18 mouse cellular contexts compared by ENCODE assay signal in the genomic region with DNA sequence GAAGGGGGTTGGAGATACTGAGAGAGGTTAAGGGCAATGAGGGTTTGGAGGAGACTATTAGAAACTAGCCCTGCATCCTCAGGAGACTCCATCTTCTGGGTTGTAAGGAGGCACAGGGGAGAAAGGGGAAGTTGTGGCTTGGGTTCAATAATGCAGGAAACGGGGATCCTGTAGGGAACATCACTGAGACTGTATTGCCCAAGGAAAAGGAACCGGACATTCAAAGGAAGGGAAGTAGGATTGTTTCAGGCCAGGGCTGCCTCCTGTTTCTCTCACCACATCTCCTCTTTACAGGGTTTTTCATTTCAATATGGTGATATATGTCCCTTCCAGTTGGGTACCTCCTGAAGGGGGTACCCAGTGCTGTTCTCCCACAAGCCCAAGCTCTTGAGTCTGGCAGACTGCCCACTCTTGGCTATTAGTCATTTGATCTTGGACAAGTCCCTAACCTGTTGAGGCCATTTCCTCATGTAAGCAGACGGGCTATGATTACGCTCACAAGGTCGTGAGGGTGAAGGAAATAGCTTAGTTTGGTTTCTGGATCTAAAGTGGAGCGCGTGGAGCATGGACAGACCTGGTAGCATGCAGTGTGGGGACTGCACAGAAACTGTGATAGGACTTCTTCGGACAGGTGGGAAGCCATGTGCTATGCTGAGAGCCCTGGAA.
A peak's percentile ranks its signal among the peaks of the same experiment; 100 is the strongest.
DNase-seq lines count a peak whose midpoint lies in the region; ATAC-seq and TF ChIP-seq lines count a peak whose summit lies in the region.
"Had no signal": no experiment of that assay in that cellular context is flagged by ENCODE, and none has a peak within 500 bp of the region (broad histone marks: within the 10 kb centered on the region; RNA-seq: fewer than 3 reads in every experiment).

No protein-coding gene starts in this region.

- no peak for TF ChIP-seq CTCF in kidney, adult 2 months (conservative IDR thresholded peaks at IDR 0.05; ENCODE audit: insufficient read depth, insufficient read length, low read depth, low read length)
- TF ChIP-seq CTCF in MEL (IDR thresholded peaks at IDR 0.05 in 2 of 3, conservative IDR thresholded peaks at IDR 0.05 in 1 of 3; ENCODE audit: control insufficient read depth in 1 of 3, insufficient read depth in 1 of 3, low read depth in 2 of 3, low read length in 3 of 3, poor library complexity in 1 of 3, severe bottlenecking in 1 of 3), result no peak
- TF ChIP-seq CTCF in bone marrow macrophage, adult 2 months (IDR thresholded peaks at IDR 0.05; ENCODE audit: low read depth, low read length), result no peak

- no peak for TF ChIP-seq EP300 in MEL (IDR thresholded peaks at IDR 0.05; ENCODE audit: low read depth in 1 of 2, low read length in 2 of 2)

- H3K79me2 ChIP-seq in MEL (ENCODE audit: control insufficient read depth, insufficient read depth, low read length, poor library complexity), result no peaks in the 10 kb centered on the region

- peak; percentile 54 for DNase-seq in kidney, adult 2 months
- DNase-seq in MEL (ENCODE audit: low read depth, low spot score), result peak; percentile 4
- peak; percentile 58 to 63 for DNase-seq in kidney, postnatal 25 days
- DNase-seq in frontal cortex, postnatal 10 days (ENCODE audit: low spot score in 2 of 2), result no peak
- DNase-seq: cerebellum, adult 2 months; gastrocnemius, postnatal 10 days; lung, embryonic 14.5 days; thymus, adult 18-20 months had no signal

- WGBS in kidney, adult 2 months, result 46% methylated on average over 8 of the region's 8 CpGs
- 60% methylated on average over 8 of the region's 8 CpGs for WGBS in kidney, embryonic 16.5 days
- WGBS in forebrain, embryonic 12.5 days, result 92% methylated on average over 8 of the region's 8 CpGs

- no peak overlapping the region for H3K9ac ChIP-seq in kidney, embryonic 16.5 days (replicated peaks; ENCODE audit: low read length)
- no peak overlapping the region for H3K9ac ChIP-seq in MEL (ENCODE audit: control insufficient read depth, low read depth, low read length, poor library complexity, severe bottlenecking)
- H3K9ac ChIP-seq in forebrain, embryonic 12.5 days, result no peak overlapping the region
- H3K9ac ChIP-seq: heart, embryonic 12.5 days; hindbrain, embryonic 12.5 days; limb, embryonic 15.5 days; lung, embryonic 14.5 days had no signal

- no peak overlapping the region for H3K4me3 ChIP-seq in kidney, adult 2 months (ENCODE audit: insufficient read depth, low read depth, low read length)
- H3K4me3 ChIP-seq in kidney, embryonic 16.5 days (ENCODE audit: low read length), result no peak overlapping the region
- H3K4me3 ChIP-seq in MEL (ENCODE audit: control insufficient read depth in 1 of 2, insufficient read depth in 1 of 2, low read depth in 2 of 2, low read length in 2 of 2), result no peak overlapping the region
- H3K4me3 ChIP-seq in bone marrow macrophage, adult 2 months (ENCODE audit: insufficient read depth, low read length), result no peak overlapping the region
- H3K4me3 ChIP-seq in forebrain, embryonic 12.5 days (replicated peaks), result no peak overlapping the region
- H3K4me3 ChIP-seq: heart, embryonic 12.5 days; hindbrain, embryonic 12.5 days; left cerebral cortex, adult 2 months; limb, embryonic 15.5 days; myocyte had no signal

- TF ChIP-seq RAD21 in MEL (IDR thresholded peaks at IDR 0.05; ENCODE audit: low read depth, low read length), result no peak

- no peak overlapping the region; the same call in 1 of the 2 replicates for H3K27ac ChIP-seq in kidney, adult 2 months (ENCODE audit: insufficient read depth, low read depth, low read length)
- H3K27ac ChIP-seq in kidney, embryonic 16.5 days (ENCODE audit: low read length), result no peak overlapping the region
- H3K27ac ChIP-seq in MEL (ENCODE audit: control insufficient read depth, low read depth, low read length), result no peak overlapping the region
- H3K27ac ChIP-seq in bone marrow macrophage, adult 2 months (ENCODE audit: insufficient read depth, low read depth, low read length), result peak overlapping the region; percentile 41
- no peak overlapping the region for H3K27ac ChIP-seq in forebrain, embryonic 12.5 days
- H3K27ac ChIP-seq: hindbrain, embryonic 12.5 days; left cerebral cortex, adult 2 months; limb, embryonic 15.5 days had no signal

- no peak for ATAC-seq in kidney, embryonic 16.5 days (ENCODE audit: low FRiP score, low TSS enrichment)
- ATAC-seq in forebrain, embryonic 12.5 days (ENCODE audit: low FRiP score), result no peak
- ATAC-seq: forebrain, embryonic 16.5 days had no signal

- H3K4me2 ChIP-seq in kidney, embryonic 16.5 days (replicated peaks; ENCODE audit: low read depth, low read length), result no peak overlapping the region
- H3K4me2 ChIP-seq in forebrain, embryonic 12.5 days, result no peak overlapping the region
- H3K4me2 ChIP-seq: heart, embryonic 12.5 days; hindbrain, embryonic 12.5 days; limb, embryonic 15.5 days; lung, embryonic 14.5 days; midbrain, embryonic 11.5 days had no signal

- no peaks in the 10 kb centered on the region; the same call in 1 of the 2 replicates for H3K4me1 ChIP-seq in kidney, adult 2 months (ENCODE audit: control insufficient read depth, insufficient read depth, low read length)
- peaks cover 14% of the 10 kb centered on the region for H3K4me1 ChIP-seq in kidney, embryonic 16.5 days (ENCODE audit: insufficient read depth, low read length)
- H3K4me1 ChIP-seq in MEL (ENCODE audit: control insufficient read depth in 1 of 2, insufficient read depth in 2 of 2, low read length in 2 of 2), result no peaks in the 10 kb centered on the region; a peak in 1 of 4 replicates
- peaks cover 29% of the 10 kb centered on the region for H3K4me1 ChIP-seq in bone marrow macrophage, adult 2 months (ENCODE audit: control insufficient read depth, insufficient read depth, low read length)
- H3K4me1 ChIP-seq in forebrain, embryonic 12.5 days, result peaks cover 16% of the 10 kb centered on the region

- H3K27me3 ChIP-seq in kidney, adult 2 months (replicated peaks; ENCODE audit: control insufficient read depth, insufficient read depth, low read length), result no peaks in the 10 kb centered on the region
- no peaks in the 10 kb centered on the region for H3K27me3 ChIP-seq in kidney, embryonic 16.5 days (ENCODE audit: insufficient read depth, low read length)
- H3K27me3 ChIP-seq in MEL (ENCODE audit: control insufficient read depth in 1 of 2, insufficient read depth in 2 of 2, low read length in 2 of 2), result no peaks in the 10 kb centered on the region
- no peaks in the 10 kb centered on the region for H3K27me3 ChIP-seq in forebrain, embryonic 12.5 days
- H3K27me3 ChIP-seq: heart, embryonic 12.5 days; hindbrain, embryonic 12.5 days; limb, embryonic 15.5 days had no signal

- no peaks in the 10 kb centered on the region; the same call in none of the 2 replicates for H3K36me3 ChIP-seq in kidney, adult 2 months (ENCODE audit: control insufficient read depth, insufficient read depth, low read length)
- peaks cover 56% of the 10 kb centered on the region for H3K36me3 ChIP-seq in kidney, embryonic 16.5 days (ENCODE audit: insufficient read depth, low read length)
- H3K36me3 ChIP-seq in MEL (ENCODE audit: control insufficient read depth in 1 of 2, insufficient read depth in 2 of 2, low read length in 2 of 2), result no peaks in the 10 kb centered on the region
- H3K36me3 ChIP-seq in forebrain, embryonic 12.5 days (replicated peaks), result peaks cover 21% of the 10 kb centered on the region
- H3K36me3 ChIP-seq: hindbrain, embryonic 12.5 days had no signal

- TF ChIP-seq POLR2A in kidney, adult 2 months (IDR thresholded peaks at IDR 0.05; ENCODE audit: low read depth, low read length), result no peak
- no peak for TF ChIP-seq POLR2A in MEL (IDR thresholded peaks at IDR 0.05; ENCODE audit: control insufficient read depth in 1 of 2, insufficient read depth in 1 of 2, low read depth in 1 of 2, low read length in 2 of 2, poor library complexity in 1 of 2)
- no peak for TF ChIP-seq POLR2A in bone marrow macrophage, adult 2 months (IDR thresholded peaks at IDR 0.05; ENCODE audit: borderline replicate concordance, low read depth, low read length)

- H3K9me3 ChIP-seq in kidney, embryonic 16.5 days (ENCODE audit: low read length), result no peaks in the 10 kb centered on the region
- H3K9me3 ChIP-seq in MEL (replicated peaks; ENCODE audit: insufficient read depth, low read length), result no peaks in the 10 kb centered on the region
- no peaks in the 10 kb centered on the region for H3K9me3 ChIP-seq in forebrain, embryonic 12.5 days
- H3K9me3 ChIP-seq: heart, embryonic 12.5 days; hindbrain, embryonic 12.5 days; limb, embryonic 15.5 days had no signal

TF ChIP-seq in MEL, 35 proteins besides CTCF, POLR2A, EP300 and RAD21:
- TF ChIP-seq NRF1 (IDR thresholded peaks at IDR 0.05; ENCODE audit: insufficient read depth, low read depth, low read length, poor library complexity, severe bottlenecking), result no peak

Comparison
In these comparisons a context has a peak if more than half of its experiments do, and no peak if none do; other contexts are left out.
1. DNase-seq: peak in kidney, adult 2 months (single experiment), MEL (single experiment) and kidney, postnatal 25 days (2 of 2); none in frontal cortex, postnatal 10 days (0 of 2).